Mouse (Mus musculus): ENCODE data around the gene Cerkl. TPM values are rescaled to one million over a fixed set of nuclear protein-coding genes. Genes with fewer than 3 reads are reported as not detected.

The Cerkl gene
- 1.5 and 1.6 TPM in 2 replicates for polyA plus RNA-seq (2015; fragmentation: Nextera tagmentation; extraction: Ambion mirVana)

GRCm38 (mm10) chr2:79456575-79457349 lies at the start of gene Cerkl, which contains the start of gene Neurod1:
TSS of gene Cerkl (minus strand) at chr2:79456785.
TSS of gene Neurod1 (minus strand) at chr2:79456751.
- peak; percentile 76 for ATAC-seq
- no peaks in the 10 kb centered on the region for H3K9me3 ChIP-seq
- H3K9ac ChIP-seq: no peak within 1 kb of the TSS
- H3K4me3 ChIP-seq (replicated peaks): peak within 1 kb of the TSS; percentile 29
- H3K27me3 ChIP-seq (replicated peaks): peaks cover 68% of the 10 kb centered on the region
- no peak within 1 kb of the TSS for H3K27ac ChIP-seq
- WGBS: 1% methylated on average over 42 of the region's 42 CpGs
- H3K4me1 ChIP-seq (replicated peaks): peaks cover 8% of the 10 kb centered on the region; the same call in 1 of the 2 replicates
- H3K4me2 ChIP-seq (replicated peaks): peak within 1 kb of the TSS; percentile 65
- no peaks in the 10 kb centered on the region for H3K36me3 ChIP-seq

- H3K4me3 ChIP-seq (replicated peaks): no peak overlapping the region
- H3K9ac ChIP-seq: no peak overlapping the region
- ATAC-seq: no peak
- no peaks in the 10 kb centered on the region for H3K4me1 ChIP-seq (replicated peaks)
- no peaks in the 10 kb centered on the region for H3K36me3 ChIP-seq
- no peaks in the 10 kb centered on the region for H3K9me3 ChIP-seq
- no peaks in the 10 kb centered on the region for H3K27me3 ChIP-seq (replicated peaks)
- WGBS: 28% methylated on average over 10 of the region's 10 CpGs
- H3K27ac ChIP-seq: no peak overlapping the region
- no peak overlapping the region for H3K4me2 ChIP-seq (replicated peaks)
These were observed 42.6 kb upstream of the Cerkl start for GRCm38 (mm10) chr2:79498990-79499755.

DNA sequence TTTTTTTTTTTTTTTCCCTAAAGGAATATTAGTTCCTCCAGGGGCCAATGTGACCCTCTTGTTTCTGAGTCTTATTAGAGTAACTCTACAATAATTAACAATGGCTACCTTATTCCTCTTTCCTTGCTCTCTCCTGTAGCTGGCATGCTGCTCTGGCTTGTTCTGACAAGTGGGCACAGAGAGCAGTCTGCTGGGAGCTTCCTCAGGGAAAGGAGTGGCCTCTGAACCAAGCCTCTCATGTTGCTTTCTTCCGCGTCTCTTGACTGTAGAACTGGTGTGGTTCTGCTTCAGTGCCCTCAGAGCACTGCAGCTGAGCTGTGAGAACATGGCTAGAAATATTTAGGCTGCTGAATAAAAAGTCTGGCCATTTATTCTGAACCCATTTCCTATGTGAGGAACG lies 28.5 kb upstream of the Cerkl start:
- Histone ChIP-seq H3K36me3 (no peaks in the 10 kb centered on the region), H3K9me3 (no peaks in the 10 kb centered on the region), H3K4me2 (replicated peaks) (no peak overlapping the region), H3K4me3 (replicated peaks) (no peak overlapping the region), H3K27ac (no peak overlapping the region), H3K27me3 (replicated peaks) (no peaks in the 10 kb centered on the region), H3K4me1 (replicated peaks) (no peaks in the 10 kb centered on the region), H3K9ac (no peak overlapping the region)
- 64% methylated on average over 3 of the region's 3 CpGs for WGBS
- no peak for ATAC-seq

DNA sequence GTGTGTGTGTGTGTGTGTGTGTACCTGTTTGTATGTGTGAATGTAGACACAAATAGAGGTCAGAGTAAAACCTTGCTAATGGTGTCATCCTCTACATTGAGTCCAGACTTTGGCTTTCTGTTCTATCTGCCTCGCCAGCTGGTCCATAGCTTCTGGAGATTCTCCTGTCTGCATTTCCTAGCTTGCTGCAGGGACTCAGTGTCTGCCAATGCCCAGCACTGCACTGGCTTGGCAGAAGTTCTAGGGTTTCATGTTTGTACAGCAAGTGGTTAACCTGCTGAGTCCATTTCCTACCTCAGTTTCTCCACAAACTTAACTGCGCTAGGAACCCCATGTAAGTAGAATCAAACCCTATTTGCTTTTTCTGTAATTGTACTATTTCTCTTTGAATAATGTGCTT lies 25.9 kb upstream of the Cerkl start:
- Histone ChIP-seq H3K4me3 (replicated peaks) (no peak overlapping the region), H3K4me2 (replicated peaks) (no peak overlapping the region), H3K27me3 (replicated peaks) (no peaks in the 10 kb centered on the region), H3K4me1 (replicated peaks) (no peaks in the 10 kb centered on the region), H3K36me3 (no peaks in the 10 kb centered on the region), H3K27ac (no peak overlapping the region), H3K9ac (no peak overlapping the region), H3K9me3 (no peaks in the 10 kb centered on the region)
- 91% methylated on average over 2 of the region's 2 CpGs for WGBS
- no peak for ATAC-seq

DNA sequence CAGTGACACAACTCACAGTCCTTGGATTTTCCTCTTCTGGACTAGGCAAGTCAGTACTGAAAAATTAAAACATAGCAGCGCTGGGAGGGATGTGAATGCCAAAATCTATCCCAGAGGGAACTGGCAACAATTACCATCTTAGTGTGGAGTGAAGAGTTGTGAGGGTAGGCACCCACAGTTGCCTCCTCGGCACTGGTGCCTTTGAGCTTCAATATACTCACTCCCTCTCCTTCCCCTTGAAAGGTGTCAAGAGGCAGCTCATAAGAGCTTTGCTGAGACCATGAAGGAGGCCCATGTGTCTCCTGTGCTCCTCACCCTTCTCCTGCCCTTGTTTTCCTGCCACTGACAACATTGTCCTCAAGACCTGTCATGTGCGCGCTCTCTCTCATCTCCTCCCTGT lies 5.8 kb upstream of the Cerkl start:
- Histone ChIP-seq H3K9me3 (no peaks in the 10 kb centered on the region), H3K4me3 (replicated peaks) (no peak overlapping the region), H3K4me2 (replicated peaks) (no peak overlapping the region), H3K27me3 (replicated peaks) (peaks cover 32% of the 10 kb centered on the region), H3K27ac (no peak overlapping the region), H3K9ac (no peak overlapping the region), H3K4me1 (replicated peaks) (no peaks in the 10 kb centered on the region), H3K36me3 (no peaks in the 10 kb centered on the region)
- no peak for ATAC-seq
- WGBS: 86% methylated on average over 4 of the region's 4 CpGs

DNA sequence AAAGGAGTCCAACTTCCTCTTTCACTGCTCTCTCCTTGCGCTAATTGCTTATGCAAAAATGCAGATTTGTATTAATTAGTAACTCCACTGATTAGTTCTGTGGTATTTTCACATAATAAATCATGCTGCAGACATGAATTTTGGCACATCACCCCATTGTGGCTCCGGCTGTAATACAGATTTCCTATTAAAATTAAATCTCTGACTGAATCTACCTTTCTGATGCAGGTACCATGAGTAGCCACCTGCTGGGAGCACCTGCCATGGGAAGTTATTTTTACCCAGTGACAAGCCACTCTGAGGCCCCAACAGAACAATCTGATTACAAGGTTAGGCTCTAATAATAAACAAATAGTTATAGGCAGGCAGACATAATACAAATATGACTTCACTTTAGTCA lies 5.3 kb upstream of the Cerkl start:
- Histone ChIP-seq H3K27ac (no peak overlapping the region), H3K4me2 (replicated peaks) (no peak overlapping the region), H3K9me3 (no peaks in the 10 kb centered on the region), H3K27me3 (replicated peaks) (peaks cover 38% of the 10 kb centered on the region), H3K4me3 (replicated peaks) (no peak overlapping the region), H3K4me1 (replicated peaks) (no peaks in the 10 kb centered on the region), H3K9ac (no peak overlapping the region), H3K36me3 (no peaks in the 10 kb centered on the region)
- ATAC-seq: no peak
- 90% methylated on average over 2 of the region's 2 CpGs for WGBS

DNA sequence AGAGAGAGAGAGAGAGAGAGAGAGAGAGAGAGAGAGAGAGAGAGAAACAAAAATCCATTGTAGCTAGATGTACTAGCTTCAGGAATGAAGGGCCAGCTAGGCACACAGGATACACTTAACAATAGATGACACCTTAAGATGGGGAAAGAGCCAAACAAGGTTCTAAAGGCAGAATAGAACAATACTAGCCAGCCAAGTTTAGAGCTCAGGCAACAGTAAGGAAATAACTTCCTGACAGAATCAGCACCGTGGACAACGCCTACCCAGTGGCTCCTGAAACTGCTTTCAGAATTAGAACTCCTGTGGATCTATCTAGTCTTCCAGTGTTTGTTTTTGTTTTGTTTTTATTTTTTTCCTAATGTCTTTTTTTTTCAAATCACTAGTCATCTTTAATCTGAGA lies 4.0 kb upstream of the Cerkl start:
- WGBS: 0% methylated on average over 2 of the region's 2 CpGs
- H3K27me3 ChIP-seq (replicated peaks): peaks cover 49% of the 10 kb centered on the region
- ATAC-seq: no peak

GRCm38 (mm10) chr2:79460107-79460506 lies 3.5 kb upstream of the Cerkl start:
- no peak overlapping the region for H3K9ac ChIP-seq
- no peak overlapping the region for H3K4me2 ChIP-seq (replicated peaks)
- H3K27ac ChIP-seq: no peak overlapping the region
- ATAC-seq: no peak
- H3K4me1 ChIP-seq (replicated peaks): 0 out of 2 replicates have a peak, but pooled peaks cover 4% of the 10 kb centered on the region
- no peak overlapping the region for H3K4me3 ChIP-seq (replicated peaks)
- H3K36me3 ChIP-seq: no peaks in the 10 kb centered on the region
- 8% methylated on average over 14 of the region's 14 CpGs for WGBS
- H3K27me3 ChIP-seq (replicated peaks): peaks cover 54% of the 10 kb centered on the region
- no peaks in the 10 kb centered on the region for H3K9me3 ChIP-seq

More for the DNA sequence above, 4.0 kb upstream of the Cerkl start:
- Histone ChIP-seq H3K4me1 (replicated peaks) (0 out of 2 replicates have a peak, but pooled peaks cover 4% of the 10 kb centered on the region), H3K4me3 (replicated peaks) (no peak overlapping the region), H3K27ac (no peak overlapping the region), H3K9me3 (no peaks in the 10 kb centered on the region), H3K36me3 (no peaks in the 10 kb centered on the region), H3K4me2 (replicated peaks) (no peak overlapping the region), H3K9ac (no peak overlapping the region)

DNA sequence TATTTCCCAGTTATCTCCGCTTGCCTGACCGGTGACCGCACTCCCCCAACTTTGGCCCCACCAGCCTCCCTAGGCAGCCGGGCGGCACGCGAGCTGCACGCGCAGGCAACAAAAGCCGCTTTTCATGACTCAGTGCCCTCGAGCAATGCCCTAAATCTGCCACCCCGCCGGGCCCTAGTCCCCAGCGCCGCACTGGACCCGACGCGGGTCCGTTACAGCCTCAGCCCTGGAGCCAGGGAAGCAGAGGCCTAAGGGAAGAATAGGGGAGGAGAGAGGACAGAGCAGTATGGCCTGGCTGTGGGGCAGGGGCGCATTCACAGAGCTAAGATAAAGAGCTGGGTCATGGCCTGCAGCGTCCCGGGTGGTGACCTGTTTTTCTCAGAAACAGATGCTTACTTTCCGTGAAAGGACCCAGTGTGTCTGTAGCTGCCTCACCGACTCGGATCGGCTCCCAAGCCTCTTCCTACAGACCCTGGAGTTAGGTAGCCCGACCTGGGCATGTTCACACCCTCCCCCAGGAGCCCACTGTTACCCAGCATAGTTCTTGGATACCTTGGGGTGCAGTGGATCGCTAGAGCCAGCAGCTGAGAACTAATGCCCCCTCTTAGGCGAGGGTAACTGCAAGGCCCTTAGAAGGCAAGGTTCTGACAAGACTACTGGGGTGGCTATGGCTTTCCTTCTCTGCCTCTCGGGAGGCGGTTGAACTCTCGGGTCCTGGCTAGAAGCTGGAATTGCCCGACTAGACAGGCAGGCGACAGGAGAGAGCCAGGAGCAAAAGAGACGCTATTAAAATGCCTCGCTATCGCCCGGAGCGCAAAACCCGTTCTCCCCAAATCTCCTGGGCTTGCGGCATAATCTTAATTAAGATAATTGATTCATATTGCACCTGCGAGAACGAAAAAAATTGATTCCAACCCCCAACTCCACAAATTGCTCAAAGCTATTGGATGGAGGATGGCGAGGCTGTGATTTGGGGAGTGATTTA lies 2.8 kb upstream of the Cerkl start:
- 0 out of 2 replicates have a peak, but pooled peaks cover 4% of the 10 kb centered on the region for H3K4me1 ChIP-seq (replicated peaks)
- no peak overlapping the region for H3K4me2 ChIP-seq (replicated peaks)
- H3K4me3 ChIP-seq (replicated peaks): no peak overlapping the region
- WGBS: 3% methylated on average over 44 of the region's 44 CpGs
- no peaks in the 10 kb centered on the region for H3K9me3 ChIP-seq
- no peak overlapping the region for H3K9ac ChIP-seq
- H3K36me3 ChIP-seq: no peaks in the 10 kb centered on the region
- H3K27ac ChIP-seq: no peak overlapping the region
- no peak for ATAC-seq
- peaks cover 61% of the 10 kb centered on the region for H3K27me3 ChIP-seq (replicated peaks)

DNA sequence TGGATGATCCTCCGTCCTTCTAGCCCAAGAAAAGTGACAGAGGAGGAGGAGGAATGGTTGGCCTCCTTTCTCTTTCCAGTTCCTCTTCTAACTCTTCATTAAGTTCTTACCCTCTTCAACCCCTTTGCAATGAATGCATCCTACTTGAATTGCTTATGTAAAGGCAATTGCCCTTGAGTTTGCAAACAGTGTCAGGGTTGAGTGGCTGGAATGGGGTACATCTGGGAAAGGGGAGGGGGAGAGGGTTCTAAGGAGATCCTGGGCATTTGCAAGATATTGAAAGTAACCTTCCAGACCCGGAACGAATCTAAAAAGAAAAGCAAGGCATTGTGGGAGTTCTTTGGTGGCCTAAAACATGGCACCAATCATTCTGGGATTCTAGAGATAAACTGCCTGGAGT lies 1.3 kb upstream of the Cerkl start:
- Histone ChIP-seq H3K9ac (no peak overlapping the region), H3K36me3 (no peaks in the 10 kb centered on the region), H3K4me3 (replicated peaks) (no peak overlapping the region), H3K4me1 (replicated peaks) (peaks cover 8% of the 10 kb centered on the region; the same call in 1 of the 2 replicates), H3K4me2 (replicated peaks) (no peak overlapping the region), H3K27ac (no peak overlapping the region), H3K9me3 (no peaks in the 10 kb centered on the region), H3K27me3 (replicated peaks) (peaks cover 68% of the 10 kb centered on the region)
- 29% methylated on average over 3 of the region's 3 CpGs for WGBS
- ATAC-seq: no peak

- Histone ChIP-seq H3K4me3 (replicated peaks) (no peak overlapping the region), H3K4me1 (replicated peaks) (peaks cover 8% of the 10 kb centered on the region; the same call in 1 of the 2 replicates), H3K4me2 (replicated peaks) (no peak overlapping the region), H3K36me3 (no peaks in the 10 kb centered on the region), H3K27me3 (replicated peaks) (peaks cover 68% of the 10 kb centered on the region), H3K9ac (no peak overlapping the region), H3K9me3 (no peaks in the 10 kb centered on the region), H3K27ac (no peak overlapping the region)
- no peak for ATAC-seq
- WGBS: 49% methylated on average over 3 of the region's 3 CpGs
These were observed 849 bp upstream of the Cerkl start for GRCm38 (mm10) chr2:79457434-79457833.
